In the genomic region with DNA sequence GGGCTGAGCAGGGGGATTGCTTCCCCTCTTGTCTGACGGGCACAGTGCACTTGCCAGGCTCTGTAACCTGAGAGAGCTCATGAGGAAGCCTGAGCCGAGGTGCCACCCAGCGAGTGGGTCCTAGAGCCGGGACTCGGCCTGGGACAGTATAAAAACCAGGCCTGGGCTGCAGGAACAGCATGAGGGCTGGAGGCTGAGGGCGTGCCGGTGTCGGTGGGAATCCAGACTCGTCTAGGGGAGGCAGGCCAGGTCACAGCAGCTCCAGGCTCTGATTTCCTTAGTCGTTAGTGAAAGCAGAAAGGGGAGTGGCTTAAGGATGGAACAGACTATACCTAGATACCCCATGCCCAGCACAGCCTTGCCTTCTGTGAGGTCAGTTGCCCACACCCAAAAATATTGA, we compare ENCODE assay signal across 9 mouse cellular contexts. TPM values are rescaled to one million over a fixed set of nuclear protein-coding genes. Genes with fewer than 3 reads are reported as not detected.
DNase-seq lines count a peak whose midpoint lies in the region; ATAC-seq and TF ChIP-seq lines count a peak whose summit lies in the region.
"Had no signal": no experiment of that assay in that cellular context is flagged by ENCODE, and none has a peak within 500 bp of the region (broad histone marks: within the 10 kb centered on the region; RNA-seq: fewer than 3 reads in every experiment).

No protein-coding gene starts in this region.

- no peaks in the 10 kb centered on the region for H3K4me1 ChIP-seq in heart, postnatal 0 days (ENCODE audit: control insufficient read depth, insufficient read depth)
- peaks cover 6% of the 10 kb centered on the region for H3K4me1 ChIP-seq in forebrain, embryonic 15.5 days
- H3K4me1 ChIP-seq in midbrain, embryonic 13.5 days (replicated peaks): peaks cover 9% of the 10 kb centered on the region

- no peak for ATAC-seq in heart, postnatal 0 days (ENCODE audit: insufficient read depth, low read depth)
- ATAC-seq in forebrain, embryonic 15.5 days (replicated peaks): no peak
- no peak for ATAC-seq in midbrain, embryonic 13.5 days

- no peak for TF ChIP-seq CTCF in heart, postnatal 0 days (IDR thresholded peaks at IDR 0.05; ENCODE audit: low read depth)

- peak overlapping the region; percentile 73 for H3K27ac ChIP-seq in heart, postnatal 0 days (ENCODE audit: low read depth)
- H3K27ac ChIP-seq in forebrain, embryonic 15.5 days (replicated peaks): no peak overlapping the region
- H3K27ac ChIP-seq in midbrain, embryonic 13.5 days: peak overlapping the region; percentile 59
- H3K27ac ChIP-seq: macrophage had no signal

- no peaks in the 10 kb centered on the region for H3K9me3 ChIP-seq in heart, postnatal 0 days (replicated peaks; ENCODE audit: control insufficient read depth, low read length)
- H3K9me3 ChIP-seq in forebrain, embryonic 15.5 days: no peaks in the 10 kb centered on the region
- no peaks in the 10 kb centered on the region for H3K9me3 ChIP-seq in midbrain, embryonic 13.5 days

- H3K4me2 ChIP-seq in heart, postnatal 0 days (ENCODE audit: low read depth, low read length): no peak overlapping the region
- no peak overlapping the region for H3K4me2 ChIP-seq in forebrain, embryonic 15.5 days (replicated peaks)
- no peak overlapping the region for H3K4me2 ChIP-seq in midbrain, embryonic 13.5 days (replicated peaks)

- no peak for TF ChIP-seq EP300 in heart, postnatal 0 days (IDR thresholded peaks at IDR 0.05; ENCODE audit: low read depth)

- DNase-seq in heart, postnatal 0 days (ENCODE audit: low spot score): no peak
- DNase-seq in heart, postnatal 4 days: no peak
- peak; percentile 80 for DNase-seq in MN1 (ENCODE audit: low spot score)
- DNase-seq in layer of hippocampus, postnatal 36 days: no peak
- DNase-seq in urinary bladder, adult 2 months (ENCODE audit: low spot score): no peak
- DNase-seq in Muller cell, postnatal 12 days (ENCODE audit: inconsistent ontology term): no peak

- WGBS in heart, postnatal 0 days: 72% methylated on average over 10 of the region's 10 CpGs
- 76% methylated on average over 10 of the region's 10 CpGs for whole genome bisulfite sequencing in forebrain, embryonic 15.5 days
- WGBS in midbrain, embryonic 13.5 days: 79% methylated on average over 10 of the region's 10 CpGs

- H3K36me3 ChIP-seq in heart, postnatal 0 days (replicated peaks; ENCODE audit: control insufficient read depth, insufficient read depth, low read length): peaks cover 41% of the 10 kb centered on the region
- H3K36me3 ChIP-seq in forebrain, embryonic 15.5 days: peaks cover 47% of the 10 kb centered on the region
- peaks cover 77% of the 10 kb centered on the region for H3K36me3 ChIP-seq in midbrain, embryonic 13.5 days

- H3K9ac ChIP-seq in heart, postnatal 0 days (replicated peaks; ENCODE audit: low read depth, low read length): peak overlapping the region; percentile 77
- H3K9ac ChIP-seq in forebrain, embryonic 15.5 days (replicated peaks): peak overlapping the region; percentile 45
- peak overlapping the region; percentile 50 for H3K9ac ChIP-seq in midbrain, embryonic 13.5 days (replicated peaks)

- H3K27me3 ChIP-seq in heart, postnatal 0 days (ENCODE audit: control insufficient read depth, insufficient read depth, low read length): no peaks in the 10 kb centered on the region
- H3K27me3 ChIP-seq in forebrain, embryonic 15.5 days: no peaks in the 10 kb centered on the region
- H3K27me3 ChIP-seq in midbrain, embryonic 13.5 days: no peaks in the 10 kb centered on the region

- no peak overlapping the region for H3K4me3 ChIP-seq in heart, postnatal 0 days (ENCODE audit: low read depth, low read length)
- H3K4me3 ChIP-seq in forebrain, embryonic 15.5 days: no peak overlapping the region
- H3K4me3 ChIP-seq in midbrain, embryonic 13.5 days (replicated peaks): no peak overlapping the region

RNA-seq across cellular contexts. Expression of gene Mcts2, which starts 9.2 kb away (rescaled TPM):
- total RNA-seq in heart, postnatal 0 days (2014; rRNA removed; ENCODE audit: low replicate concordance): 6.5 and 11.7 TPM in 2 replicates
- 30.9 and 31.6 TPM in 2 replicates for polyA plus RNA-seq in heart, postnatal 0 days (2015; fragmentation: Nextera tagmentation; extraction: Ambion mirVana)
- 10 to 100 TPM; 19.9 to 20.2 TPM for total RNA-seq in heart, postnatal 4 days (2021)
- polyA plus RNA-seq in forebrain, embryonic 15.5 days (2015; fragmentation: Nextera tagmentation; extraction: Ambion mirVana): 33.6 and 34.4 TPM in 2 replicates
- 42.7 and 44.1 TPM in 2 replicates for polyA plus RNA-seq in midbrain, embryonic 13.5 days (2015; fragmentation: Nextera tagmentation; extraction: Ambion mirVana)
- total RNA-seq in layer of hippocampus, postnatal 36 days (2021): 10 to 100 TPM; 19.7 to 22.9 TPM
- 17.1 and 17.8 TPM in 2 replicates for polyA plus RNA-seq in urinary bladder, adult 2 months (2012; rRNA removed)

RNA-seq across cellular contexts. Expression of gene H13, which starts 26.8 kb away (rescaled TPM):
- total RNA-seq in heart, postnatal 0 days (2014; rRNA removed; ENCODE audit: low replicate concordance): 68.6 and 72.9 TPM in 2 replicates
- 53.4 and 55.0 TPM in 2 replicates for polyA plus RNA-seq in heart, postnatal 0 days (2015; fragmentation: Nextera tagmentation; extraction: Ambion mirVana)
- 10 to 100 TPM; 54.1 to 54.2 TPM for total RNA-seq in heart, postnatal 4 days (2021)
- polyA plus RNA-seq in forebrain, embryonic 15.5 days (2015; fragmentation: Nextera tagmentation; extraction: Ambion mirVana): 159 and 164 TPM in 2 replicates
- 171 and 181 TPM in 2 replicates for polyA plus RNA-seq in midbrain, embryonic 13.5 days (2015; fragmentation: Nextera tagmentation; extraction: Ambion mirVana)
- 10 to 100 TPM; 77.3 to 77.5 TPM for total RNA-seq in layer of hippocampus, postnatal 36 days (2021)
- polyA plus RNA-seq in urinary bladder, adult 2 months (2012; rRNA removed): 64.3 and 67.2 TPM in 2 replicates

RNA-seq across cellular contexts. Expression of gene Id1, which starts 40.0 kb away (rescaled TPM):
- 146 and 188 TPM in 2 replicates for total RNA-seq in heart, postnatal 0 days (2014; rRNA removed; ENCODE audit: low replicate concordance)
- 46.7 and 59.3 TPM in 2 replicates for polyA plus RNA-seq in heart, postnatal 0 days (2015; fragmentation: Nextera tagmentation; extraction: Ambion mirVana)
- 10 to 100 TPM; 71.8 to 76.6 TPM for total RNA-seq in heart, postnatal 4 days (2021)
- polyA plus RNA-seq in forebrain, embryonic 15.5 days (2015; fragmentation: Nextera tagmentation; extraction: Ambion mirVana): 26.3 and 32.0 TPM in 2 replicates
- 32.8 and 39.4 TPM in 2 replicates for polyA plus RNA-seq in midbrain, embryonic 13.5 days (2015; fragmentation: Nextera tagmentation; extraction: Ambion mirVana)
- total RNA-seq in layer of hippocampus, postnatal 36 days (2021): 10 to 100 TPM; 15.3 to 19.8 TPM
- 416 and 633 TPM in 2 replicates for polyA plus RNA-seq in urinary bladder, adult 2 months (2012; rRNA removed)

RNA-seq across cellular contexts. Expression of gene Cox4i2, which starts 58.0 kb away (rescaled TPM):
- 13.4 and 29.9 TPM in 2 replicates for total RNA-seq in heart, postnatal 0 days (2014; rRNA removed; ENCODE audit: low replicate concordance)
- 17.0 and 21.4 TPM in 2 replicates for polyA plus RNA-seq in heart, postnatal 0 days (2015; fragmentation: Nextera tagmentation; extraction: Ambion mirVana)
- 10 to 100 TPM; 13.7 to 15.1 TPM for total RNA-seq in heart, postnatal 4 days (2021)
- polyA plus RNA-seq in forebrain, embryonic 15.5 days (2015; fragmentation: Nextera tagmentation; extraction: Ambion mirVana): 4.3 and 4.4 TPM in 2 replicates
- polyA plus RNA-seq in midbrain, embryonic 13.5 days (2015; fragmentation: Nextera tagmentation; extraction: Ambion mirVana): 4.1 and 5.5 TPM in 2 replicates
- 1 to 10 TPM; 1.7 to 2.7 TPM for total RNA-seq in layer of hippocampus, postnatal 36 days (2021)
- polyA plus RNA-seq in urinary bladder, adult 2 months (2012; rRNA removed): 9.6 and 10.0 TPM in 2 replicates
- polyA plus RNA-seq: macrophage had no signal
